Mouse (Mus musculus): Measurements from ENCODE around the gene Adgra3. TPM values are rescaled to one million over a fixed set of nuclear protein-coding genes. Genes with fewer than 3 reads are reported as not detected.
A peak's percentile ranks its signal among the peaks of the same experiment; 100 is the strongest.

Gene Adgra3
- polyA plus RNA-seq, 1 experiment from 2014 or later: 69.7 TPM

GRCm38 (mm10) chr5:49969660-49970059 lies 89.1 kb downstream of the Adgra3 start:
- Histone ChIP-seq H3K36me3 (peaks cover 89% of the 10 kb centered on the region), H3K9me3 (no peaks in the 10 kb centered on the region), H3K9ac (replicated peaks) (no peak overlapping the region), H3K4me2 (no peak overlapping the region), H3K27ac (no peak overlapping the region), H3K4me1 (replicated peaks) (no peaks in the 10 kb centered on the region), H3K27me3 (no peaks in the 10 kb centered on the region), H3K4me3 (replicated peaks) (no peak overlapping the region)
- WGBS: 91% methylated on average over 8 of the region's 8 CpGs
- no peak for ATAC-seq (ENCODE audit: insufficient number of reproducible peaks, insufficient read depth, low FRiP score, low TSS enrichment, low read depth)

DNA sequence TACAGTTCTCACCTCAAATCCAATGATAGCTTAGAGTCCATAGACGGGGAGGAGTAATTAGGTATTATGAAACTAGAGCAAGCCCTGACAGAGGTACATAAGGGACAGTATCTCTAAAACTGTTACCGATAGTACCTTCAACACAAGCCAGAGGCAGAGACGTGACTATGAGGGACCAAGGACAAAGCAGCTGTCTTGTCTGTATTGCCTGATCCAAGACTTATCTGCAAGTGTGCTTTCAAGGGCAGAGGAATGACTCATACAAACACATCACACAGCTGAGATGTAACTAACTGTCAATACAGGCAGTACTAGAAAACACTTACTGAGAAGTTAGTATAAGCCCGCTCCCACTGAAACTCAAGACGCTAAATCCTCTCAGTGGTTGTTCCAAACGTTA lies 91.1 kb downstream of the Adgra3 start:
- peaks cover 97% of the 10 kb centered on the region for H3K36me3 ChIP-seq
- WGBS: 89% methylated on average over 6 of the region's 6 CpGs

DNA sequence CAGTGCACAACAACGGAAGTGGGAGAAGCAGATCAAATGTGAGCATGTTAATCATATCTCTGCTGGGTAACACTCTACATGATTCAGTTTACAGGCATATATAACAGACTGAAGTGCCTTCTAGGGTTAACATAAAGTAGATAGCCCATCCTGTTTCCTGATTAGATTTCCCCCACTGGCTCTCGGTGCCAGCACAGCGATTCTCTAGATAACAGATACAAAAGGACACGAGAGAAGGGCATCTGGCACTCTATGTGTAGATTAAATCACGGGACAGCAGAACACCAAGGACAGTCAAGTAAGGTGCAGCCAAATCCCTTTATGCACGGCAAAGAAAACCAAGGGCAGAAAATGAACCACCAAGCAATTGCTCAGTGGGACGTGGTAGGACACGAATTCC lies 93.0 kb downstream of the Adgra3 start:
- 87% methylated on average over 8 of the region's 8 CpGs for WGBS
- H3K9ac ChIP-seq (replicated peaks): no peak overlapping the region
- no peaks in the 10 kb centered on the region for H3K9me3 ChIP-seq
- H3K36me3 ChIP-seq: peaks cover 98% of the 10 kb centered on the region
- H3K4me1 ChIP-seq (replicated peaks): no peaks in the 10 kb centered on the region
- no peak overlapping the region for H3K4me3 ChIP-seq (replicated peaks)
- no peaks in the 10 kb centered on the region for H3K27me3 ChIP-seq
- no peak overlapping the region for H3K4me2 ChIP-seq
- H3K27ac ChIP-seq: no peak overlapping the region
- ATAC-seq (ENCODE audit: insufficient number of reproducible peaks, insufficient read depth, low FRiP score, low TSS enrichment, low read depth): no peak

More for the DNA sequence above, 91.1 kb downstream of the Adgra3 start:
- no peak overlapping the region for H3K4me2 ChIP-seq
- H3K27me3 ChIP-seq: no peaks in the 10 kb centered on the region
- H3K9me3 ChIP-seq: no peaks in the 10 kb centered on the region
- H3K27ac ChIP-seq: no peak overlapping the region
- H3K9ac ChIP-seq (replicated peaks): no peak overlapping the region
- no peak overlapping the region for H3K4me3 ChIP-seq (replicated peaks)
- no peaks in the 10 kb centered on the region for H3K4me1 ChIP-seq (replicated peaks)
- no peak for ATAC-seq (ENCODE audit: insufficient number of reproducible peaks, insufficient read depth, low FRiP score, low TSS enrichment, low read depth)

DNA sequence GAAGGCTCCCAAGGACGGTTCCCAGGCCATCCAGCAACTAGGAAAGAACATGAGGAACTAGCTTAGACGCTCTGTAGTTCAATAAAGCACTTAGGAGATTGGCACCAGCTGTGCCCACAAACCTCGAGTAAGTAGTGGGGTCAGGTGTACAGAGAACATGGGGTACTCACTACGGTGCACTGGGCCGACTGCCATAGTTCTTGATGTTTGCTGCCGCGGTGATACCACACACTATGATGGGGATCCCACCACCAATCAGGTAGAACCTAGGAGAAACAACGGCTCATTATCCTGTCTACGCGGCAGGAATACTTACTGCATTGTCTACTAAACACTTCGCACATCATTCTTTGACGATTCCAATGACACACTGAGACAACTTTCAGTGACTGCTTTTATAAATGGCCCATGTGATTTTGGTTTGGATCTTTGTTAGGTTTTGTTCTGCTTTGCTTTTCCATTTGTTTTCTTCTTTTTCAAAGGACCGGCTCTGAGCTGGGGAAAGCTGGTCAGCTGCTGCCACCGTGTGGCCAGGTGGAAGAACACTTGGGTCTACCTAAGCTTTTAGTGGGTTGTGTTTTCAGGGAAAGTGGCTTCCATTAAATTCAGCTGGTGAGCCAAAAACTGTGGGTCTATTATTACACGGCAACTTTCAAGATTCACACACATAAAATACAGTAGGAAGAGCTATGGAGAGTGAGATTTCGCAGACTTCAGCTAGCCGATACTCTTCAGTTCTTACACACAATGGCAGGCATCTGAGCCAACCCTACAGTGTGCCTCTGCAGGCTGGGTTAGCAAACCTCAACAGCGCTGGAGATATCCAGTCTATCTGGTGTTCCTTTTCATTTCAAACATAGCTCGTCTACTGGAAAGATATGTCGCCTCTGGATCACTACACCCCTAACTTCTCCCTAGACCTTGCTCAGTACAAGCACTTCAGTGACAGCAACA lies 97.1 kb downstream of the Adgra3 start:
- Histone ChIP-seq H3K9ac (replicated peaks) (no peak overlapping the region), H3K4me3 (replicated peaks) (no peak overlapping the region), H3K4me2 (no peak overlapping the region), H3K9me3 (no peaks in the 10 kb centered on the region), H3K4me1 (replicated peaks) (no peaks in the 10 kb centered on the region), H3K27me3 (no peaks in the 10 kb centered on the region), H3K27ac (no peak overlapping the region), H3K36me3 (peaks cover 88% of the 10 kb centered on the region)
- ATAC-seq (ENCODE audit: insufficient number of reproducible peaks, insufficient read depth, low FRiP score, low TSS enrichment, low read depth): 0 out of 2 replicates have a peak, but pooled peaks have one; percentile 4
- 86% methylated on average over 20 of the region's 20 CpGs for WGBS

- Histone ChIP-seq H3K9me3 (no peaks in the 10 kb centered on the region), H3K9ac (replicated peaks) (no peak overlapping the region), H3K36me3 (no peaks in the 10 kb centered on the region), H3K4me2 (no peak overlapping the region), H3K4me3 (replicated peaks) (no peak overlapping the region), H3K27ac (no peak overlapping the region), H3K4me1 (replicated peaks) (no peaks in the 10 kb centered on the region), H3K27me3 (no peaks in the 10 kb centered on the region)
- 75% methylated on average over 1 of the region's 1 CpGs for WGBS
- ATAC-seq (ENCODE audit: insufficient number of reproducible peaks, insufficient read depth, low FRiP score, low TSS enrichment, low read depth): no peak
Observed at GRCm38 (mm10) chr5:49936354-49936753, 122.5 kb downstream of the Adgra3 start.

- H3K4me3 ChIP-seq (replicated peaks): no peak overlapping the region
- H3K27me3 ChIP-seq: no peaks in the 10 kb centered on the region
- no peak overlapping the region for H3K27ac ChIP-seq
- no peaks in the 10 kb centered on the region for H3K4me1 ChIP-seq (replicated peaks)
- no peaks in the 10 kb centered on the region for H3K9me3 ChIP-seq
- no peak overlapping the region for H3K4me2 ChIP-seq
- no peak overlapping the region for H3K9ac ChIP-seq (replicated peaks)
- no peaks in the 10 kb centered on the region for H3K36me3 ChIP-seq
- ATAC-seq (ENCODE audit: insufficient number of reproducible peaks, insufficient read depth, low FRiP score, low TSS enrichment, low read depth): no peak
Observed at GRCm38 (mm10) chr5:49924712-49925111, 134.1 kb downstream of the Adgra3 start.

DNA sequence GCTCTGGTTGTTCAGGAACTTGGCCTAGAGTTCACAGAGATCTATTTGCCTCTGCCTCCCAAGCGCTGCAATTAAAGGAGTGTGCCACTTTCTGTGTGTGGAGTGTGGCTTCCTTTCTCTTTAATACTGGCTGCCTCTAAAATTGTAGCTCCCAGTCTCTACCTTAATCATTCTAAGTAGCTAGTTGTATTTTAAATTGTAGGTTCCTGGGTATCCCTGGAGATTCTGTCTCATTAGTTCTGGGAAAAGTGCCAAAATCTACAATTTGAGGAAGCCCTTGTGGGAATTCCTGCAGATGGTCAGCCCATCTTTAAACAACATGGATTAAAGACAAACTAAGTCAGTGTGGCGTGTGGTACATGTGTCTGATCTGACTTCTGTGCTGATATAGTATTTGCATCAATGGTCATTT lies 143.1 kb downstream of the Adgra3 start:
- Histone ChIP-seq H3K4me1 (replicated peaks) (no peaks in the 10 kb centered on the region), H3K9ac (replicated peaks) (no peak overlapping the region), H3K9me3 (no peaks in the 10 kb centered on the region), H3K27me3 (no peaks in the 10 kb centered on the region), H3K4me3 (replicated peaks) (no peak overlapping the region), H3K4me2 (no peak overlapping the region), H3K36me3 (no peaks in the 10 kb centered on the region), H3K27ac (no peak overlapping the region)
- ATAC-seq (ENCODE audit: insufficient number of reproducible peaks, insufficient read depth, low FRiP score, low TSS enrichment, low read depth): no peak; the same call in 1 of the 2 replicates
- 76% methylated on average over 2 of the region's 2 CpGs for WGBS
